ENCODE assay signal across 22 mouse cellular contexts in genomic region chr5:101085199-101085598, GRCm38 (mm10).
DNase-seq lines count a peak whose midpoint lies in the region; ATAC-seq and TF ChIP-seq lines count a peak whose summit lies in the region.
"Had no signal": no experiment of that assay in that cellular context is flagged by ENCODE, and none has a peak within 500 bp of the region (broad histone marks: within the 10 kb centered on the region; RNA-seq: fewer than 3 reads in every experiment).

No protein-coding gene starts in this region.

- H3K4me1 ChIP-seq in heart, embryonic 12.5 days (replicated peaks) = no peaks in the 10 kb centered on the region
- no peaks in the 10 kb centered on the region for H3K4me1 ChIP-seq in hindbrain, postnatal 0 days (ENCODE audit: insufficient read depth, low read length)

- WGBS in heart, embryonic 12.5 days = 66% methylated on average over 3 of the region's 3 CpGs
- WGBS in hindbrain, postnatal 0 days = 87% methylated on average over 3 of the region's 3 CpGs

- DNase-seq in heart, adult 11 months = peak; percentile 8
- DNase-seq in hindbrain, postnatal 0 days (ENCODE audit: low spot score) = no peak
- DNase-seq in spleen, adult 12 weeks (ENCODE audit: low spot score) = no peak
- DNase-seq: adrenal gland, adult 2 months; adrenal gland, adult 8-10 months; adrenal gland, postnatal 10 days; adrenal gland, postnatal 14 days; adrenal gland, postnatal 25 days; adrenal gland, postnatal 36 days; B cell, adult 2 months; cerebellum, adult 11 months; cerebellum, adult 11-12 months; cerebellum, adult 18-20 months; cerebellum, adult 2 months had no signal

- H3ac ChIP-seq in C2C12 (ENCODE audit: control insufficient read depth, insufficient read length, low read depth) (no peak overlapping the region), myocyte (ENCODE audit: control insufficient read depth, insufficient read length) (no peak overlapping the region)

- H3K4me3 ChIP-seq in heart, embryonic 12.5 days = no peak overlapping the region
- H3K4me3 ChIP-seq in C2C12 (ENCODE audit: insufficient read depth, poor library complexity, severe bottlenecking) (no peak overlapping the region), myocyte (no peak overlapping the region)
- no peak overlapping the region for H3K4me3 ChIP-seq in hindbrain, postnatal 0 days (ENCODE audit: low read length)

- no peak for TF ChIP-seq POLR2A in myocyte (IDR thresholded peaks at IDR 0.05; ENCODE audit: insufficient read length, low read depth)

- no peak overlapping the region for H3K27ac ChIP-seq in heart, embryonic 12.5 days (ENCODE audit: poor library complexity, severe bottlenecking)
- no peak overlapping the region for H3K27ac ChIP-seq in hindbrain, postnatal 0 days

- TF ChIP-seq CTCF in C2C12 (IDR thresholded peaks at IDR 0.05; ENCODE audit: control insufficient read depth, insufficient read depth, insufficient read length) = no peak
- no peak for TF ChIP-seq CTCF in hindbrain, postnatal 0 days (IDR thresholded peaks at IDR 0.05; ENCODE audit: low read depth)

- H3K9ac ChIP-seq in heart, embryonic 12.5 days = no peak overlapping the region
- H3K9ac ChIP-seq in hindbrain, postnatal 0 days (replicated peaks; ENCODE audit: low read length) = no peak overlapping the region

- H3K79me2 ChIP-seq in C2C12 (ENCODE audit: control insufficient read depth, insufficient read depth) (no peaks in the 10 kb centered on the region), myocyte (ENCODE audit: control insufficient read depth, insufficient read depth) (no peaks in the 10 kb centered on the region)

- H3K36me3 ChIP-seq in heart, embryonic 12.5 days = no peaks in the 10 kb centered on the region
- H3K36me3 ChIP-seq in C2C12 (ENCODE audit: control insufficient read depth, insufficient read depth) (no peaks in the 10 kb centered on the region), myocyte (ENCODE audit: control insufficient read depth, insufficient read depth) (no peaks in the 10 kb centered on the region)
- H3K36me3 ChIP-seq in hindbrain, postnatal 0 days (ENCODE audit: insufficient read depth, low read length) = no peaks in the 10 kb centered on the region
- H3K36me3 ChIP-seq: G1E had no signal

- no peak overlapping the region for H3K4me2 ChIP-seq in heart, embryonic 12.5 days
- no peak overlapping the region for H3K4me2 ChIP-seq in myocyte (ENCODE audit: low read depth)
- no peak overlapping the region for H3K4me2 ChIP-seq in hindbrain, postnatal 0 days (ENCODE audit: low read depth, low read length)

- no peak for ATAC-seq in heart, embryonic 12.5 days (ENCODE audit: insufficient number of reproducible peaks, low FRiP score)
- no peak for ATAC-seq in hindbrain, postnatal 0 days
- ATAC-seq: activated CD4-positive, CD25-positive, alpha-beta regulatory T cell, adult 4 months; CD4-positive, CD25-positive, alpha-beta regulatory T cell, adult 4 months; Patski had no signal

- no peaks in the 10 kb centered on the region for H3K79me3 ChIP-seq in C2C12 (ENCODE audit: low read depth)

- H3K9me3 ChIP-seq in heart, embryonic 12.5 days (replicated peaks) = 0 out of 2 replicates have a peak, but pooled peaks cover 3% of the 10 kb centered on the region
- no peaks in the 10 kb centered on the region for H3K9me3 ChIP-seq in hindbrain, postnatal 0 days (ENCODE audit: low read length)

- no peaks in the 10 kb centered on the region for H3K27me3 ChIP-seq in heart, embryonic 12.5 days (replicated peaks)
- peaks cover 10% of the 10 kb centered on the region for H3K27me3 ChIP-seq in C2C12 (ENCODE audit: control insufficient read depth, insufficient read depth, insufficient read length)
- no peaks in the 10 kb centered on the region for H3K27me3 ChIP-seq in myocyte (ENCODE audit: control insufficient read depth, insufficient read depth, insufficient read length)
- no peaks in the 10 kb centered on the region for H3K27me3 ChIP-seq in hindbrain, postnatal 0 days (ENCODE audit: insufficient read depth, low read length)
- H3K27me3 ChIP-seq: CH12.LX had no signal

TF ChIP-seq in C2C12, 6 proteins besides CTCF, POLR2A, EP300 and RAD21:
- TF ChIP-seq FOSL1 (IDR thresholded peaks at IDR 0.05; ENCODE audit: insufficient read depth, low read length, poor library complexity, severe bottlenecking) = no peak
- TF ChIP-seq USF1 (IDR thresholded peaks at IDR 0.05; ENCODE audit: low read depth) = no peak
- no peak for TF ChIP-seq MAX (IDR thresholded peaks at IDR 0.05)
- TF ChIP-seq MYOD1 (IDR thresholded peaks at IDR 0.05; ENCODE audit: control insufficient read depth, insufficient read length, low read depth) = peak; percentile 44
- TF ChIP-seq MYOG (IDR thresholded peaks at IDR 0.05; ENCODE audit: control insufficient read depth, extremely low read depth, insufficient read length) = no peak
- TF ChIP-seq CEBPB (IDR thresholded peaks at IDR 0.05; ENCODE audit: low read depth) = no peak

TF ChIP-seq in myocyte, 11 proteins besides CTCF, POLR2A, EP300 and RAD21:
- TF ChIP-seq REST (IDR thresholded peaks at IDR 0.05; ENCODE audit: insufficient read depth, insufficient read length) (no peak), E2F4 (IDR thresholded peaks at IDR 0.05; ENCODE audit: insufficient read depth) (no peak), SRF (IDR thresholded peaks at IDR 0.05; ENCODE audit: control insufficient read depth, insufficient read length, low read depth) (no peak), MYOG (IDR thresholded peaks at IDR 0.05; ENCODE audit: control insufficient read depth in 1 of 3, insufficient read depth in 1 of 3, insufficient read length in 2 of 3, low read depth in 2 of 3) (peak in 2 of 3 experiments; percentile 18 to 64), TCF12 (IDR thresholded peaks at IDR 0.05; ENCODE audit: insufficient read depth, poor library complexity, severe bottlenecking) (peak; percentile 22), MAX (IDR thresholded peaks at IDR 0.05; ENCODE audit: low read depth) (no peak), USF1 (IDR thresholded peaks at IDR 0.05; ENCODE audit: low read depth) (no peak), TCF3 (IDR thresholded peaks at IDR 0.05; ENCODE audit: insufficient read length, low read depth) (peak; percentile 25), POLR2AphosphoS2 (IDR thresholded peaks at IDR 0.05; ENCODE audit: insufficient read length, low read depth) (no peak), MYOD1 (IDR thresholded peaks at IDR 0.05; ENCODE audit: control insufficient read depth in 1 of 3, insufficient read length in 2 of 3, low read depth in 2 of 3) (peak in 2 of 3 experiments; percentile 50 to 78), CEBPB (IDR thresholded peaks at IDR 0.05; ENCODE audit: insufficient read depth, poor library complexity, severe bottlenecking) (no peak)
